Mouse (Mus musculus): ENCODE results near the gene Ddx28. TPM values are rescaled to one million over a fixed set of nuclear protein-coding genes. Genes with fewer than 3 reads are reported as not detected.

The Ddx28 gene
- polyA plus RNA-seq, 1 experiment from 2014 or later, result 23.6 TPM

Other genes starting within 250 kb of the Ddx28 start
- gene Ranbp10, start 184.5 kb downstream of the Ddx28 start, polyA plus RNA-seq (2016; fragmentation: Nextera tagmentation; extraction: Ambion mirVana), result 11.4 and 12.1 TPM in 2 replicates
- gene Tsnaxip1, start 184.2 kb downstream of the Ddx28 start, polyA plus RNA-seq (2016; fragmentation: Nextera tagmentation; extraction: Ambion mirVana), result 0.19 and 0.40 TPM in 2 replicates
- 49.6 and 51.2 TPM in 2 replicates for gene Cenpt, start 158.6 kb downstream of the Ddx28 start, polyA plus RNA-seq (2016; fragmentation: Nextera tagmentation; extraction: Ambion mirVana)
- gene Thap11, start 156.8 kb downstream of the Ddx28 start, polyA plus RNA-seq (2016; fragmentation: Nextera tagmentation; extraction: Ambion mirVana), result 82.1 and 83.0 TPM in 2 replicates
- gene Nutf2, start 151.3 kb downstream of the Ddx28 start, polyA plus RNA-seq (2016; fragmentation: Nextera tagmentation; extraction: Ambion mirVana), result 394 and 398 TPM in 2 replicates
- 69.8 and 78.4 TPM in 2 replicates for gene Edc4, start 131.0 kb downstream of the Ddx28 start, polyA plus RNA-seq (2016; fragmentation: Nextera tagmentation; extraction: Ambion mirVana)
- gene Nrn1l, start 118.3 kb downstream of the Ddx28 start, polyA plus RNA-seq (2016; fragmentation: Nextera tagmentation; extraction: Ambion mirVana), result 0.35 and 0.54 TPM in 2 replicates
- 35.9 and 38.1 TPM in 2 replicates for gene Pskh1, start 111.4 kb downstream of the Ddx28 start, polyA plus RNA-seq (2016; fragmentation: Nextera tagmentation; extraction: Ambion mirVana)
- 1.9 and 2.2 TPM in 2 replicates for gene Ctrl, start 78.0 kb downstream of the Ddx28 start, polyA plus RNA-seq (2016; fragmentation: Nextera tagmentation; extraction: Ambion mirVana)
- gene Psmb10, start 73.4 kb downstream of the Ddx28 start, polyA plus RNA-seq (2016; fragmentation: Nextera tagmentation; extraction: Ambion mirVana), result 30.5 and 36.8 TPM in 2 replicates
- 1.7 and 2.4 TPM in 2 replicates for gene Lcat, start 68.5 kb downstream of the Ddx28 start, polyA plus RNA-seq (2016; fragmentation: Nextera tagmentation; extraction: Ambion mirVana)
- gene Slc12a4, start 45.8 kb downstream of the Ddx28 start, polyA plus RNA-seq (2016; fragmentation: Nextera tagmentation; extraction: Ambion mirVana), result 31.0 and 33.9 TPM in 2 replicates
- gene Dpep3, start 32.5 kb downstream of the Ddx28 start, polyA plus RNA-seq (2016; fragmentation: Nextera tagmentation; extraction: Ambion mirVana), result not detected in 2 replicates
- 21.0 and 24.9 TPM in 2 replicates for gene Dus2, start 20.5 kb downstream of the Ddx28 start, polyA plus RNA-seq (2016; fragmentation: Nextera tagmentation; extraction: Ambion mirVana)
- gene Dpep2nb, start 5.9 kb downstream of the Ddx28 start, polyA plus RNA-seq (2016; fragmentation: Nextera tagmentation; extraction: Ambion mirVana), result not detected in 2 replicates
- gene Nfatc3, start 47.0 kb upstream of the Ddx28 start, polyA plus RNA-seq (2016; fragmentation: Nextera tagmentation; extraction: Ambion mirVana), result 6.8 and 7.3 TPM in 2 replicates
- gene Esrp2, start 125.1 kb upstream of the Ddx28 start, polyA plus RNA-seq (2016; fragmentation: Nextera tagmentation; extraction: Ambion mirVana), result 7.5 and 10.5 TPM in 2 replicates
- gene Pla2g15, start 138.5 kb upstream of the Ddx28 start, polyA plus RNA-seq (2016; fragmentation: Nextera tagmentation; extraction: Ambion mirVana), result 12.8 and 13.8 TPM in 2 replicates
- gene Slc7a6, start 157.0 kb upstream of the Ddx28 start, polyA plus RNA-seq (2016; fragmentation: Nextera tagmentation; extraction: Ambion mirVana), result 71.6 and 84.5 TPM in 2 replicates
- 37.5 and 39.7 TPM in 2 replicates for gene Slc7a6os, start 199.1 kb upstream of the Ddx28 start, polyA plus RNA-seq (2016; fragmentation: Nextera tagmentation; extraction: Ambion mirVana)
- 75.8 and 80.6 TPM in 2 replicates for gene Prmt7, start 199.1 kb upstream of the Ddx28 start, polyA plus RNA-seq (2016; fragmentation: Nextera tagmentation; extraction: Ambion mirVana)

Measured in embryonic facial prominence, embryonic 10.5 days (tissue).